Mouse (Mus musculus) c-Kit-negative CD71-positive TER-119-positive erythroid progenitor cells, embryonic 14.5 days (primary cell): Measurements from ENCODE around the gene Jup.
A peak's percentile ranks its signal among the peaks of the same experiment; 100 is the strongest.
"Not testable (repeated sequence)": the region's sequence is repeated elsewhere in the genome, so short reads cannot be mapped to it uniquely, and the experiment has no call there.

Experiments used
- DNase-seq: peaks from one replicate; pipeline ENCODE4 v3.0.0-alpha.2; 2013; ENCODE audit warnings: low read depth, low spot score

The Jup gene

GRCm38 (mm10) chr11:100357408-100357807 lies 40.2 kb downstream of the Jup start:
- no peak for DNase-seq

- DNase-seq = no peak
Observed at GRCm38 (mm10) chr11:100356819-100357211, 40.7 kb downstream of the Jup start.

GRCm38 (mm10) chr11:100355972-100356818 lies 41.4 kb downstream of the Jup start, which contains the start of gene Hap1:
TSS of gene Hap1 (minus strand) at chr11:100356128.
- DNase-seq = no peak

- no peak for DNase-seq
Observed at GRCm38 (mm10) chr11:100355151-100355951, 42.2 kb downstream of the Jup start.

GRCm38 (mm10) chr11:100352076-100352857 lies 45.3 kb downstream of the Jup start:
- DNase-seq = no peak

GRCm38 (mm10) chr11:100344269-100344668 lies 53.3 kb downstream of the Jup start:
- DNase-seq = no peak

- DNase-seq = no peak
Observed at GRCm38 (mm10) chr11:100335731-100336130, 61.8 kb downstream of the Jup start.

- DNase-seq = no peak
Observed at GRCm38 (mm10) chr11:100333944-100334457, 63.6 kb downstream of the Jup start, which contains the start of gene Gast. TSS of gene Gast (plus strand) at chr11:100334407.

GRCm38 (mm10) chr11:100332766-100333515 lies 64.6 kb downstream of the Jup start:
- DNase-seq = no peak

GRCm38 (mm10) chr11:100330816-100331375 lies 66.7 kb downstream of the Jup start:
- DNase-seq = not testable (repeated sequence)

- no peak for DNase-seq
Observed at GRCm38 (mm10) chr11:100330235-100330634, 67.3 kb downstream of the Jup start.

- DNase-seq = no peak
Observed at GRCm38 (mm10) chr11:100327761-100328160, 69.8 kb downstream of the Jup start.

GRCm38 (mm10) chr11:100327316-100327715 lies 70.2 kb downstream of the Jup start:
- no peak for DNase-seq

GRCm38 (mm10) chr11:100325062-100325629 lies 72.4 kb downstream of the Jup start:
- no peak for DNase-seq

GRCm38 (mm10) chr11:100323578-100323977 lies 74.0 kb downstream of the Jup start:
- DNase-seq = peak; percentile 80

- DNase-seq = no peak
Observed at GRCm38 (mm10) chr11:100322591-100323258, 74.8 kb downstream of the Jup start.

- not testable (repeated sequence) for DNase-seq
Observed at GRCm38 (mm10) chr11:100321479-100322305, 75.9 kb downstream of the Jup start.

GRCm38 (mm10) chr11:100320701-100321410 lies 76.7 kb downstream of the Jup start:
- DNase-seq = not testable (repeated sequence)
